Mouse (Mus musculus) thymus, postnatal 14 days (tissue): ENCODE measurements around the gene Ddit4.

Experiments used
- DNase-seq: peaks from one replicate; pipeline ENCODE4 v3.0.0; 2021

Gene Ddit4

DNA sequence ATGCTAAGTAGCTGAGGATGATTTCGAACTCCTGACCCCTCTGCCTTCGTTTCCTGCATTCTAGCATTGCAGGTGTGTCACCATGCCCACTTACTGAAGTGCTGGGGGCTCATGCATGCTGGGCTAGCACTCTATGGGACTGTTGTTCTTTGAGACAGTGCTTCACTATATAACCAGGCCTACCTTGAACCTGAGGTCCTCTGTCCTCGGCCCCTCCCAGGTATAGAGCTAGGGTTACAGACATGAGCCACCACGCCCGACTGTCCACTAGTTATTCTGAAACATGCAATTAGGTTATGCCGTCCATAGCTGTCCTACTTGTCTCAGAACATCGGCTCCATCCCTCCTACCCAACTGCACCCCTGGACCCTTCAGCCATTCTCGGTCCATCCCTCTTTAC, 20.2 kb upstream of the Ddit4 start:
- DNase-seq = peak; percentile 48

DNA sequence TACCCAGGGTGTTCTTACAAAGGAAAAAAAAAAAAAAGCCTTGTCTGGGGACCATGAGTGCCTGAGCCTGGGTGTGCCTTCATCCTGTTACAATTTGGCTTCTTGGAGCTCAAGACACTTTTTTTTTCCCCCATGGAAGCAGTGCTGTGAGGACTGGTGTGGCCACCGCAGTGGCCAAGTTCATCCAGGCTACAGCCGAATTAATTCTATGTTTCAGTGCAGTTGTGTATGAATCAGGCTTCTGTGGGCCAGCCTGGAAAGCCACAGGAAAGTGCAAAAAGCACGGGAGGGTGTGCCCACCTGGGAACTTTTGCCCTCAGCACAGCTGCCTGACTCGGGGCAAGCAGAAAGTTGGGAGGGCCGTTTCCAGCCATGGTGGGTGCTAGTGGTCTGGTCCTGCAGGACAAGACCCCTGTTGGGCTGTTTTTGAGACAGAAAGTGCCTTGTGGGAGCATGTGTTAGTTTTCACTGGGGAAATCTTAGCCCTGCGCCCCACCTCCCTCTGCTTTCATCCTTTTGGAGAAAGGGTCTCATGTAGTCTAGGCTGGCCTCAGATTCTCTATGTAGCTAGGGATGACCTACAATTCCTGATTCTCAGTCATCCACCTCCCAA, 18.9 kb upstream of the Ddit4 start:
- peak; percentile 63 for DNase-seq

DNA sequence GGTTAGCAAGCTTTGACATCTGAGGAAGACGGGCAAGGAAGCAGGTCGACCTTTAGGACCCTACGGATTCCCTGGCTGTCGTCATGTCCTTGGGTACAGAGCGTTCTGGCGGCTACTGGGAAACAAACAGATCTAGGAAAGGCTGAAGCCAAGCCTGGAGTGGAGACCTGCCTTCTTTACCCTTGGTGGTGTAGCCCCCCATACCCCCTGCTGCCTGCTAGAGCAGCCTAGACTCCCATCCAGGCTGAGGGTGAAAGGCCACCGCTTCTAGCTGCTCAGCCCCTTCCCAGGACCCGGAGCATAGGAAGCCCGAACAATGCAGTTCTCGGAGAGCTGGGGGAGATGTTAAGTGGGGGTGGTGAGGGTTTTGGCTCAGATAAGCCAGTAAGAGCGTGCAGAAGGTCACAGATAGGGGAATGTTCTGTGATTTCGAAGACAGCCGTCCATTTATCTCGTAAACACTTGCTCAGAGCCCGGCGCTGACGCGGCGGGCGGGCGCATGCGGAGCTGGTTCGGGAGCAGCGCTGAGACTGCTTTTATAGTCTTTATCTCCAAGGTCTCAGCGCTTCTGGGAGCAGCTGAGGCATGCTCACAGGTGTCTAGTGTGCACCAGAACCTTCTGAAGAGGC, 18.3 kb upstream of the Ddit4 start:
- peak; percentile 81 for DNase-seq

- DNase-seq = no peak
Observed at GRCm38 (mm10) chr10:59967309-59967942, 15.8 kb upstream of the Ddit4 start.

DNA sequence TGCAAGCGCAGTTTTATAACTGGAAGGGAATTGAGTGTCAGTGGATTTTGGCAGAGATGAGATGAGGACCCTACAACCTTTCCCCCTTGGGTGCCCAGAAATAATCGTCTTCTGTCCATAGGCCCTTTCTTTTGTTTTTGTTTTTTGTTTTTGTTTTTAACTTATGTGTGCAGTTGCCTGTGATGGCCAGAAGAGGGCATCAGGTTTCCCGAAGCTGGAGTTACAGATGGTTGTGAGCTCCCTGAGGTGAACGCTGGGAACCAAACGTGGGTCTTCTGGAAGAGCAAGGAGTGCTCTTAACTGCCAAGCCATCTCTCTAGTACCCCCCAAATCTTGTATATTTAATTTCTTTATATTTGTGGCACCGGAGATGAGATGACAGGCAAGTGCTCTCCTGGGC, 15.1 kb upstream of the Ddit4 start:
- no peak for DNase-seq

DNA sequence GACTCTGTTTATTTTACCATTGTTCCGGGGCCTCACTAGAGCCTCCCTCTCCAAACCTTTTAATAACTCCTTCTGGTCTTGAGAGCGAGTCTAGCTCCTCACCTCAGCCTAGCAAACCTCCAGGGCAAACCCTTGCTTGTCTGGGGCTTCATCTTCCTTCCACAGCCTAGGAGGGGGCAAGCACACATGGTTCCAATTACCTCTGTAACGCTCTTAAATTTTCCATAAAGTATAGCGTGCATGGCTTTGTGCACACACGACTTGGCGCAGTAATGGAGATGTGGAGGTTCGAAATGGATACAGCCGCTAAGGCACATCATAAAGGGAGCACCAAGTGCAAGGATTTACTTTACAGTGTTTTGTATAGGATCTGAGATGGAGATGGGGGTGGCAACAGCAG, 14.2 kb upstream of the Ddit4 start:
- no peak for DNase-seq

- DNase-seq = no peak
Observed at GRCm38 (mm10) chr10:59965362-59965695, 13.7 kb upstream of the Ddit4 start.

- DNase-seq = peak; percentile 86
Observed at GRCm38 (mm10) chr10:59964504-59965361, 13.1 kb upstream of the Ddit4 start.

DNA sequence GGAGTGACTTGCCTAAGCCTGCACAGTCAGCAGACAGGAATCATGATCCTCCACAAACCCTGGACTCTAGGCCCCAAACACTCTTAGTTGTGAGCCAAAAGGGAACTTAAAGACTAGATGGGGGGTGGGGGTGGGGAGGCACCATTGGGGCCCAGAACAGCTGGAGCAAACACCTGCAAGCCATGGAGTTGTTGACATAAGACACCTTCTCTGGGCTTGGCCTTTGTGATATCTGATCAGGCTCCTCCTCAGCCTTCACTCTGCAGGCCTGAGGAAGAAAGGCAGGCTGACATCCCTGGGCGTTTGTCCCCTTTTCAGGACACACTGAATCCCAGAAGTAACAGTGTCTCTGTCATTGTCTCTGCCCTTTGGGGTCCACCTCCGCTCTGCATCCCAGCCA, 12.0 kb upstream of the Ddit4 start:
- DNase-seq = peak; percentile 64

- no peak for DNase-seq
Observed at GRCm38 (mm10) chr10:59959517-59959916, 7.9 kb upstream of the Ddit4 start.

DNA sequence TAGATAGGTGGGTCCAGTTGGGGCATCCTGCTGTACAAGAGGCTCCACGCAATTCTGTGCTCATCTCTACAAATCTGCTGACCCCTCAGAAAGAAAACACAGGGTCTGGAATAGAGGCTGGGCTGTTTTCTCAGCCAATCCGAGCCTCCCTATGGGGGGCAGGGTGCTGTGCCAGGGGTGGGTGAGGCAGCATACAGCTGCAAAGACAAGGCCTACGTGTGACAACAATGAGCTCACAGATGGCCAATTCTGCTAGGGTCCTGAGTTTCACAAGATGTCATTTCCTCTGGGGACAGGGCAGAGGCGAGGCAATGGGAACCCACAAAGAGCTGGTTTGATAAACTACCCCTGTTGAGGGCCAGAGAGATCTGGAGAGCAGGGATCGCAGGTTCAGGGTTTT, 6.8 kb upstream of the Ddit4 start:
- peak; percentile 66 for DNase-seq

- peak; percentile 67 for DNase-seq
Observed at GRCm38 (mm10) chr10:59957171-59958149, 5.8 kb upstream of the Ddit4 start.

GRCm38 (mm10) chr10:59956681-59957080, 5.0 kb upstream of the Ddit4 start:
- DNase-seq = no peak

GRCm38 (mm10) chr10:59953564-59954039, 2.0 kb upstream of the Ddit4 start:
- DNase-seq = peak; percentile 62

GRCm38 (mm10) chr10:59952781-59953563, 1.3 kb upstream of the Ddit4 start:
- peak; percentile 55 for DNase-seq

DNA sequence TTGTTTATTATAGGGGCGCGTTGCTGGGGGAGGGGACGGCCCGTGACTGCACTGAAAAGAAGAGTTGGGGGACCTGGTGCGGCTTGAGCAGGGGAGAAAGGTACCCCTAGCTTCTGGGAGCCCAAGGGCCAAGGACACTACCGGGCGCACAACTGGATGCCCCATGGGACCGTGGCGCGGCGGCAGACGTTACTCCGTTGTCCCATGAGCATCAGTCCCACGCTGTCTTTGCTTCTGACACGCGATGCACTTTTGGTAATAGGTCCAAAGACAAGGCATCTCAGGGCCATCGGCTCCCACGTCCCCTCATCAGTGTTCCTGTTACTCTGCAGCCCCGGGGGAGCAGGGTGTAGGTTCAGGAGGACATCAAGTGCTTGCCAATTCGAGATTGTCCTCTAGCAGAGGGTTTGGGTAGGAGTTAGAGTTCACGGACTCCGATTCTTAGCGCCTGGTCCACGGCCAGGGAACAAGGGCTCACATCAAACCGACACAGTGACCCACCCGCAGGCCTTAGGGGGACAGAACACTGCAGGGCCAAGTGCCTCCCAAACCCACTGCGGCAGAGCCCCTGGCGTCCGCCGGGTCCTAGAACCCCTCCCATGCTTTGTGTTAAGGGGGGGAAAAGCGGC, 632 bp upstream of the Ddit4 start:
- DNase-seq = peak; percentile 71

DNA sequence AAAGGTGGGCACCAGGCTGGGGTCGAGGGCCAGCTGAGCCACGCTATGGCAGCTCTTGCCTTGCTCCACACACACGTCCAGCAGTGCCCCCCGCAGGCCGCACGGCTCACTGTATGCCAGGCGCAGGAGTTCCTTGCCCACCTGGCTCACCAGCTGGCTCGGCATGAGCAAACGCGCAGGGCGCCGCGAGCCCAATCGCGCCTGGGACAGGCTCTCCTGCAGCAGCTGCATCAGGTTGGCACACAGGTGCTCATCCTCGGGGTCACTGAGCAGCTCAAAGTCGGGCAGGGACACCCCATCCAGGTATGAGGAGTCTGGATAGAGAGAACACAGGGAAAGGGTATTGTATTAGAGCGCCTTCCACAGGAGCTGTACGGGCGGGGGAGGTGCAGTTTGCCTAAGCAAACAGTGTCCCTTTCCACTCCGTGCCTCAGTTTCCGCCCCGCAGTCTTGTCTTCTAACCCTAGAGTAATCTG, 880 bp downstream of the Ddit4 start:
- DNase-seq = peak; percentile 93

GRCm38 (mm10) chr10:59949783-59950605, 1.6 kb downstream of the Ddit4 start:
- DNase-seq = peak; percentile 70

GRCm38 (mm10) chr10:59949255-59949648, 2.4 kb downstream of the Ddit4 start:
- no peak for DNase-seq
